Mouse (Mus musculus): ENCODE data around the gene Armc8. TPM values are rescaled to one million over a fixed set of nuclear protein-coding genes. Genes with fewer than 3 reads are reported as not detected.
A peak's percentile ranks its signal among the peaks of the same experiment; 100 is the strongest.

The Armc8 gene
- polyA plus RNA-seq, 1 experiment from 2014 or later = 22.9 TPM

DNA sequence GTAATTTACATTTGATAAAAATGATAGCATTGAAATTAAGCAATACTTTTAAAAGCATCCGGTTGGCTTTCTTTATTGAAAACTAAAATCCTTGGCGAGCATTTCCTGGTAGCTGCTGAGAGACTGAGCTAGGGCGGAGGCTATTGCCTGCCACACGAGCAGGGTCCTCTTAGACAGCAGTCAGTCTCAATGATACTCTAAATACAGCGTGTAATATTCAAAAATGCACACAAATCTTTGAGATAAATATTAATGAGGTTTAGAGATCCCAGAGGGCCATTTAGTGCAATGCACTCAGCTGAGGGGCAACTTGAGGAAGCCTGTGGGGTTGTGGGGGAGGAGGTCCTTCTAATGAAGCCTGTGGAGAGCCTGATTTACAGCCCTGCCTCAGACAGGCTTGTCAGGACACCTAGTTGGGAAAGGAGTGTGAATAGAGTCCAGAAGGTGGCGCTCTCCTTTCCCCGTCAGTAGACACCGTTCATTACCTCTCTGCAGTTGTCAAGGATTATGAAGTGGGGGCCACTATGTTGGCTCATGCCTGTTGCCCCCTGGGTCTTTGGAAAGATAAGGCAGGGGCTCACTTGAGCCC lies 124.0 kb downstream of the Armc8 start:
- no peak overlapping the region for H3K9ac ChIP-seq (ENCODE audit: low read length)
- no peaks in the 10 kb centered on the region for H3K36me3 ChIP-seq (ENCODE audit: control insufficient read depth, insufficient read depth, low read length)
- no peaks in the 10 kb centered on the region for H3K4me1 ChIP-seq (ENCODE audit: control insufficient read depth in 2 of 2, insufficient read depth in 2 of 2, low read length in 2 of 2)
- no peak overlapping the region for H3K27ac ChIP-seq (replicated peaks in 1 of 2; ENCODE audit: control insufficient read depth in 1 of 2, insufficient read depth in 1 of 2, low read depth in 2 of 2, low read length in 2 of 2)
- no peak overlapping the region for H3K4me2 ChIP-seq (ENCODE audit: low read length)
- 42% methylated on average over 8 of the region's 8 CpGs for WGBS
- no peaks in the 10 kb centered on the region for H3K27me3 ChIP-seq (ENCODE audit: control insufficient read depth, insufficient read depth, low read length)
- no peak for ATAC-seq (ENCODE audit: insufficient number of reproducible peaks, insufficient read depth, low FRiP score, low read depth)
- H3K9me3 ChIP-seq (ENCODE audit: control insufficient read depth, low read length) = no peaks in the 10 kb centered on the region
- no peak overlapping the region for H3K4me3 ChIP-seq (ENCODE audit: control insufficient read depth in 1 of 2, insufficient read depth in 1 of 2, low read depth in 1 of 2, low read length in 2 of 2)

GRCm38 (mm10) chr9:99441647-99442433 lies 126.9 kb downstream of the Armc8 start:
- Histone ChIP-seq H3K9me3 (ENCODE audit: control insufficient read depth, low read length) (no peaks in the 10 kb centered on the region), H3K27me3 (ENCODE audit: control insufficient read depth, insufficient read depth, low read length) (peaks cover 12% of the 10 kb centered on the region), H3K4me1 (ENCODE audit: control insufficient read depth in 2 of 2, insufficient read depth in 2 of 2, low read length in 2 of 2) (peaks cover 2 to 6% of the 10 kb centered on the region in 2 experiments; a peak in 2 of 4 replicates), H3K36me3 (ENCODE audit: control insufficient read depth, insufficient read depth, low read length) (no peaks in the 10 kb centered on the region), H3K9ac (ENCODE audit: low read length) (no peak overlapping the region), H3K4me2 (ENCODE audit: low read length) (no peak overlapping the region), H3K4me3 (ENCODE audit: control insufficient read depth in 1 of 2, insufficient read depth in 1 of 2, low read depth in 1 of 2, low read length in 2 of 2) (no peak overlapping the region), H3K27ac (replicated peaks in 1 of 2; ENCODE audit: control insufficient read depth in 1 of 2, insufficient read depth in 1 of 2, low read depth in 2 of 2, low read length in 2 of 2) (no peak overlapping the region)
- no peak for ATAC-seq (ENCODE audit: insufficient number of reproducible peaks, insufficient read depth, low FRiP score, low read depth)
- WGBS = 88% methylated on average over 4 of the region's 4 CpGs

DNA sequence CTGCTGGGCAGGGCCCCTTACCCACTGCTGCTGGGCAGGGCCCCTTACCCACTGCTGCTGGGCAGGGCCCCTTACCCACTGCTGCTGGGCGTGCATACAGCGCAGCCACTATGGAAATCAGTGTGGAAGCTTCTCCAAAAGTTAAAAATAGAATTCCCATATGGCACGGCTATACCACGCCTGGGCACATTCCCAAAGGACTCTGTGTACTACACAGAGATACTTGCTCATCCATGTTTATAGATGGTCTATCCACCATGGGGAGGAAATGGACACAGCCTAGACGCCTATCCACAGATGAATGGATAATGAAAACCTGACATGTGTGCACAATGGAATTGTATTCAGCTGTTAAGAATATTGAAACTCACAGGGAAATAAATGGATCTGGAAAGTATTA lies 127.8 kb downstream of the Armc8 start:
- Histone ChIP-seq H3K4me1 (ENCODE audit: control insufficient read depth in 2 of 2, insufficient read depth in 2 of 2, low read length in 2 of 2) (peaks cover 2 to 6% of the 10 kb centered on the region in 2 experiments; a peak in 3 of 4 replicates), H3K9ac (ENCODE audit: low read length) (no peak overlapping the region), H3K4me3 (ENCODE audit: control insufficient read depth in 1 of 2, insufficient read depth in 1 of 2, low read depth in 1 of 2, low read length in 2 of 2) (no peak overlapping the region), H3K36me3 (ENCODE audit: control insufficient read depth, insufficient read depth, low read length) (no peaks in the 10 kb centered on the region), H3K27me3 (ENCODE audit: control insufficient read depth, insufficient read depth, low read length) (peaks cover 12% of the 10 kb centered on the region), H3K9me3 (ENCODE audit: control insufficient read depth, low read length) (no peaks in the 10 kb centered on the region), H3K27ac (replicated peaks in 1 of 2; ENCODE audit: control insufficient read depth in 1 of 2, insufficient read depth in 1 of 2, low read depth in 2 of 2, low read length in 2 of 2) (no peak overlapping the region), H3K4me2 (ENCODE audit: low read length) (no peak overlapping the region)
- ATAC-seq (ENCODE audit: insufficient number of reproducible peaks, insufficient read depth, low FRiP score, low read depth) = no peak
- 60% methylated on average over 5 of the region's 5 CpGs for WGBS

GRCm38 (mm10) chr9:99439064-99439463 lies 129.6 kb downstream of the Armc8 start:
- ATAC-seq (ENCODE audit: insufficient number of reproducible peaks, insufficient read depth, low FRiP score, low read depth) = no peak
- H3K9me3 ChIP-seq (ENCODE audit: control insufficient read depth, low read length) = no peaks in the 10 kb centered on the region

GRCm38 (mm10) chr9:99437781-99438565 lies 130.7 kb downstream of the Armc8 start:
- H3K4me1 ChIP-seq (ENCODE audit: control insufficient read depth in 2 of 2, insufficient read depth in 2 of 2, low read length in 2 of 2) = peaks cover 13% of the 10 kb centered on the region in 2 experiments
- no peaks in the 10 kb centered on the region for H3K36me3 ChIP-seq (ENCODE audit: control insufficient read depth, insufficient read depth, low read length)
- H3K9me3 ChIP-seq (ENCODE audit: control insufficient read depth, low read length) = no peaks in the 10 kb centered on the region
- H3K27me3 ChIP-seq (ENCODE audit: control insufficient read depth, insufficient read depth, low read length) = peaks cover 12% of the 10 kb centered on the region
- ATAC-seq (ENCODE audit: insufficient number of reproducible peaks, insufficient read depth, low FRiP score, low read depth) = no peak
- no peak overlapping the region for H3K9ac ChIP-seq (ENCODE audit: low read length)
- no peak overlapping the region for H3K4me3 ChIP-seq (ENCODE audit: control insufficient read depth in 1 of 2, insufficient read depth in 1 of 2, low read depth in 1 of 2, low read length in 2 of 2)
- 0 out of 2 replicates have a peak overlapping the region, but pooled peaks have one; percentile 94 for H3K4me2 ChIP-seq (ENCODE audit: low read length)
- H3K27ac ChIP-seq (replicated peaks in 1 of 2; ENCODE audit: control insufficient read depth in 1 of 2, insufficient read depth in 1 of 2, low read depth in 2 of 2, low read length in 2 of 2) = no peak overlapping the region
- WGBS = 72% methylated on average over 12 of the region's 12 CpGs

More at GRCm38 (mm10) chr9:99439064-99439463, 129.6 kb downstream of the Armc8 start:
- no peak overlapping the region for H3K9ac ChIP-seq (ENCODE audit: low read length)
- WGBS = 68% methylated on average over 8 of the region's 8 CpGs
- no peak overlapping the region for H3K4me3 ChIP-seq (ENCODE audit: control insufficient read depth in 1 of 2, insufficient read depth in 1 of 2, low read depth in 1 of 2, low read length in 2 of 2)
- peaks cover 12% of the 10 kb centered on the region for H3K27me3 ChIP-seq (ENCODE audit: control insufficient read depth, insufficient read depth, low read length)
- no peak overlapping the region for H3K4me2 ChIP-seq (ENCODE audit: low read length)
- H3K27ac ChIP-seq (replicated peaks in 1 of 2; ENCODE audit: control insufficient read depth in 1 of 2, insufficient read depth in 1 of 2, low read depth in 2 of 2, low read length in 2 of 2) = no peak overlapping the region
- H3K36me3 ChIP-seq (ENCODE audit: control insufficient read depth, insufficient read depth, low read length) = no peaks in the 10 kb centered on the region
- peaks cover 13% of the 10 kb centered on the region in 2 experiments for H3K4me1 ChIP-seq (ENCODE audit: control insufficient read depth in 2 of 2, insufficient read depth in 2 of 2, low read length in 2 of 2)

DNA sequence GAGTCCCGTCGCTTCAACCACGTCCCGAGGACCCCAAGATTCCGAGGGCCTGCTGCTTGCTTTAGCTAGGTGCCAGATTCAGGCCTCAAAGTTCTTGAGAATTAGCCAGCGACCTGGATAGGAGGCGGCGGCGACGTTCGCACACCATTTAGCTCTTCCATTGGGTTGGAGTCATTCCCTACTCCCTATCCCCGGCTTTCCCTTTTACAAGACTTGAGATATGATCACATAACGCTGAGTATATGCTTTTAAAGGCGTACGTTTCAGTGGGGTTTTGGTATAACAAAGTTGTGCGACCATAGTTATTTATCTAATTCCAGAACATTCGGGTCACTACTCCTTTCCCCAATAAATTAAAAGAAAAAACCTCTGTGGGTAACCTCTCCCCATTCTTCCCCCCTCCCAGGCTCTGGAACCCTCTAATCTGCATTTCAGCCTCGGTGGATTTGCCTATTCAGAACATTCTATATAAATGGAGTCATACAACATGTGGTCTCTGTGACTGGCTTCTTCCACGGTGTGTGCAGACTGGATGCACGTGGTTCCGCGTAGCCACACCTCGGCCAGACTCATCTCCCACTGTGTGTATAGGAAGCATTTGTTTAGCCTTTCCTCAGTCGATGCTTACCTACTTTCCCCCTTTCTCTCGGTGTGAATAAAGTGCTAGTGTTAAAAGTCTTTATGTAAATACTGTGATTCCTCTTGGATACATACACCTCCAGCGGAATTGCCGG lies 131.5 kb downstream of the Armc8 start, which contains the start of gene Mras:
Gene Mras (minus strand): TSS at position 351 of the 734 bp plus-strand sequence.
- no peaks in the 10 kb centered on the region for H3K9me3 ChIP-seq (ENCODE audit: control insufficient read depth, low read length)
- no peak for ATAC-seq (ENCODE audit: insufficient number of reproducible peaks, insufficient read depth, low FRiP score, low read depth)
- H3K27me3 ChIP-seq (ENCODE audit: control insufficient read depth, insufficient read depth, low read length) = peaks cover 12% of the 10 kb centered on the region
- 14% methylated on average over 27 of the region's 27 CpGs for WGBS
- H3K4me2 ChIP-seq (ENCODE audit: low read length) = peak within 1 kb of the TSS; percentile 94
- H3K4me1 ChIP-seq (ENCODE audit: control insufficient read depth in 2 of 2, insufficient read depth in 2 of 2, low read length in 2 of 2) = peaks cover 13% of the 10 kb centered on the region in 2 experiments
- peak within 1 kb of the TSS; percentile 88 for H3K9ac ChIP-seq (ENCODE audit: low read length)
- peak within 1 kb of the TSS; percentile 84 to 85 for H3K4me3 ChIP-seq (ENCODE audit: control insufficient read depth in 1 of 2, insufficient read depth in 1 of 2, low read depth in 1 of 2, low read length in 2 of 2)
- no peaks in the 10 kb centered on the region for H3K36me3 ChIP-seq (ENCODE audit: control insufficient read depth, insufficient read depth, low read length)
- peak within 1 kb of the TSS; percentile 5 to 73; a peak in 3 of 4 replicates for H3K27ac ChIP-seq (replicated peaks in 1 of 2; ENCODE audit: control insufficient read depth in 1 of 2, insufficient read depth in 1 of 2, low read depth in 2 of 2, low read length in 2 of 2)

Data from heart, embryonic 14.5 days (tissue).